Mouse (Mus musculus) limb, embryonic 10.5 days (tissue): ENCODE data around the gene Neurog2. TPM values are rescaled to one million over a fixed set of nuclear protein-coding genes. Genes with fewer than 3 reads are reported as not detected.
A peak's percentile ranks its signal among the peaks of the same experiment; 100 is the strongest.

Experiments
- DNase-seq: peaks from one replicate; pipeline ENCODE4 v3.0.0-alpha.2; 2017; ENCODE audit warnings: low spot score
- H3K27ac ChIP-seq: fragments of 300-500 bp; sonication (generic); 2 replicates; pipeline ENCODE4 v1.5.1; 2016; ENCODE audit warnings: mild to moderate bottlenecking
- H3K27me3 ChIP-seq: fragments of 300-500 bp; sonication (generic); 2 replicates; pipeline ENCODE4 v1.6.1; 2016; ENCODE audit warnings: low read depth, mild to moderate bottlenecking; ENCODE audit not compliant: poor library complexity, severe bottlenecking
- H3K36me3 ChIP-seq: fragments of 300-500 bp; sonication (generic); 2 replicates; pipeline ENCODE4 v1.6.1; 2016; ENCODE audit warnings: mild to moderate bottlenecking, moderate library complexity
- H3K4me1 ChIP-seq: fragments of 300-500 bp; sonication (generic); 2 replicates; pipeline ENCODE4 v1.6.1; 2016
- H3K4me3 ChIP-seq: fragments of 300-500 bp; sonication (generic); 2 replicates; pipeline ENCODE4 v1.5.1; 2016; ENCODE audit warnings: mild to moderate bottlenecking, moderate library complexity
- H3K9me3 ChIP-seq: fragments of 300-500 bp; sonication (generic); replicated peaks from 2 replicates; pipeline ENCODE4 v1.6.1; 2016; ENCODE audit warnings: mild to moderate bottlenecking
- WGBS: fragments of 180-500 bp; shearing (Covaris S2); methylation state at CpG from one replicate; pipeline ENCODE4 v1.1.7; 2016; 5-methylcytosine and 5-hydroxymethylcytosine counted together
- polyA plus RNA-seq: library from polyadenylated mRNA; unstranded; fragments of >200 nt; fragmentation: Nextera tagmentation; extraction: Ambion mirVana; gene quantifications from 2 replicates; pipeline ENCODE4 v1.2.1, GENCODE M21; 2016

The Neurog2 gene
- polyA plus RNA-seq, 1 experiment from 2014 or later: not detected

GRCm38 (mm10) chr3:127631582-127631981 lies 1.4 kb upstream of the Neurog2 start:
- Histone ChIP-seq H3K36me3 (no peaks in the 10 kb centered on the region), H3K4me3 (no peak overlapping the region), H3K9me3 (no peaks in the 10 kb centered on the region), H3K27ac (no peak overlapping the region), H3K27me3 (peaks cover 100% of the 10 kb centered on the region), H3K4me1 (peaks cover 35% of the 10 kb centered on the region)
- 3% methylated on average over 10 of the region's 10 CpGs for WGBS
- peak; percentile 39 for DNase-seq

- Histone ChIP-seq H3K4me3 (peak overlapping the region; percentile 49), H3K27me3 (peaks cover 100% of the 10 kb centered on the region), H3K27ac (no peak overlapping the region), H3K36me3 (no peaks in the 10 kb centered on the region), H3K9me3 (no peaks in the 10 kb centered on the region), H3K4me1 (peaks cover 34% of the 10 kb centered on the region)
- peak; percentile 77 for DNase-seq
- WGBS: 1% methylated on average over 32 of the region's 32 CpGs
Measured at GRCm38 (mm10) chr3:127632531-127632930, 404 bp upstream of the Neurog2 start.

- H3K9me3 ChIP-seq: no peaks in the 10 kb centered on the region
- WGBS: under 1% methylated on average over 53 of the region's 58 CpGs
- H3K4me1 ChIP-seq: peaks cover 24% of the 10 kb centered on the region
- H3K27ac ChIP-seq: no peak overlapping the region
- H3K4me3 ChIP-seq: peak overlapping the region; percentile 49
- H3K36me3 ChIP-seq: no peaks in the 10 kb centered on the region
- peak; percentile 91 for DNase-seq
- peaks cover 100% of the 10 kb centered on the region for H3K27me3 ChIP-seq
Measured at GRCm38 (mm10) chr3:127634101-127634983, 1.4 kb downstream of the Neurog2 start.

- DNase-seq: no peak
- Histone ChIP-seq H3K27ac (no peak overlapping the region), H3K4me3 (no peak overlapping the region), H3K9me3 (no peaks in the 10 kb centered on the region), H3K4me1 (peaks cover 27% of the 10 kb centered on the region), H3K27me3 (peaks cover 100% of the 10 kb centered on the region), H3K36me3 (no peaks in the 10 kb centered on the region)
- WGBS: 4% methylated on average over 3 of the region's 3 CpGs
Measured at GRCm38 (mm10) chr3:127634984-127635349, 2.0 kb downstream of the Neurog2 start.

- peak; percentile 77 for DNase-seq
- H3K4me3 ChIP-seq: peak overlapping the region; percentile 17
- WGBS: under 1% methylated on average over 36 of the region's 36 CpGs
- H3K27ac ChIP-seq: no peak overlapping the region
- H3K27me3 ChIP-seq: peaks cover 100% of the 10 kb centered on the region
- no peaks in the 10 kb centered on the region for H3K9me3 ChIP-seq
- no peaks in the 10 kb centered on the region for H3K36me3 ChIP-seq
- peaks cover 17% of the 10 kb centered on the region for H3K4me1 ChIP-seq
Measured at GRCm38 (mm10) chr3:127639875-127640761, 7.2 kb downstream of the Neurog2 start.

DNA sequence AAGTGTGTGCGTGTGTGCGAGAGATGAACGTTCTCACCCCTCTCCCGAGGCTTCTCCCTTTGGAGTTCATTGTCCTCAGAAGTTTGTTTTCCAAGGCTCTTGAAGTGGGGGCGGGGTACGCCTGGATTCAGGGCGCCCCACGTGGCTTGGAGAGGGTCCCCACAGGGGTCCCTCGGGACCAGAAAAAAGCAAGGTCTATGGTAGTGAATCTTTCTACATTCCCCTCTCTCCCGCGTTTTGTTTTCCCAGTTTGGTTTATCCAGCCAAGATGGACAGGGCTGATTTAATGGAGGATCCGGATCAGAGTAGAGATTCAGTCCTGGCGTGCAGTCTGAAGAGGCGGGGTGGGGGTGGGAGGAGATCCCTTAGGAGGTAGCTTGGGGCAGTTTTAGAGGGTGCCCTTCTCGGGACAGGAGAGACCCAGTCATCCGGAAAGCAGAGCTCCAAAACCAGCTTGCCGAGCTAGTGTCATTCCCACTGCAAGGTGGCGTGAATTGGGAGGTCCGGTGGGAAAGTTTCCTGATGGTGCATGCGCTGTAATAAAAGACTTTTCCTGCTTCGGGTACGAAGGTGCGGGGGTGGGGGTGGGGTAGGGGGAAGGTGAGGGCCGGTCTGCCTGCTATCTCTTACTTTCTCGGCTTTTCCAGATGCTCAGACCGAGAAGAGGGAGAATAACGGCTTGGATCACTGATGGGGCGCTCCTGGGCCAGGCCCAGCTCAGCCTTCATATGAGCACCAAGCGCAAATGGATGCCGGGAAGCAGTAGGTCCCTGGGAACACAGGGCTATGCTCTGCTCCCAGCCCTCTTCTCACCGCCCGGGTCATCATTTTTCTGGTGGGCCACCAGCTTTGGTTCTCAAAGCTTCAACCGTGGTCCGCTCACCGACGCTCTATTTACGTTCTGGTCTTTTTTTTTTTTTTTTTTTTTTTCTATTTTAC lies 8.1 kb downstream of the Neurog2 start:
- no peak overlapping the region for H3K27ac ChIP-seq
- peaks cover 17% of the 10 kb centered on the region for H3K4me1 ChIP-seq
- no peaks in the 10 kb centered on the region for H3K9me3 ChIP-seq
- WGBS: 2% methylated on average over 37 of the region's 37 CpGs
- peak; percentile 47 for DNase-seq
- H3K36me3 ChIP-seq: no peaks in the 10 kb centered on the region
- no peak overlapping the region; the same call in 1 of the 2 replicates for H3K4me3 ChIP-seq
- H3K27me3 ChIP-seq: peaks cover 100% of the 10 kb centered on the region

GRCm38 (mm10) chr3:127642211-127642610 lies 9.3 kb downstream of the Neurog2 start:
- peaks cover 24% of the 10 kb centered on the region for H3K4me1 ChIP-seq
- 7% methylated on average over 5 of the region's 5 CpGs for WGBS
- H3K27me3 ChIP-seq: peaks cover 100% of the 10 kb centered on the region
- no peak overlapping the region for H3K4me3 ChIP-seq
- no peaks in the 10 kb centered on the region for H3K9me3 ChIP-seq
- DNase-seq: no peak
- H3K36me3 ChIP-seq: no peaks in the 10 kb centered on the region
- H3K27ac ChIP-seq: no peak overlapping the region

DNA sequence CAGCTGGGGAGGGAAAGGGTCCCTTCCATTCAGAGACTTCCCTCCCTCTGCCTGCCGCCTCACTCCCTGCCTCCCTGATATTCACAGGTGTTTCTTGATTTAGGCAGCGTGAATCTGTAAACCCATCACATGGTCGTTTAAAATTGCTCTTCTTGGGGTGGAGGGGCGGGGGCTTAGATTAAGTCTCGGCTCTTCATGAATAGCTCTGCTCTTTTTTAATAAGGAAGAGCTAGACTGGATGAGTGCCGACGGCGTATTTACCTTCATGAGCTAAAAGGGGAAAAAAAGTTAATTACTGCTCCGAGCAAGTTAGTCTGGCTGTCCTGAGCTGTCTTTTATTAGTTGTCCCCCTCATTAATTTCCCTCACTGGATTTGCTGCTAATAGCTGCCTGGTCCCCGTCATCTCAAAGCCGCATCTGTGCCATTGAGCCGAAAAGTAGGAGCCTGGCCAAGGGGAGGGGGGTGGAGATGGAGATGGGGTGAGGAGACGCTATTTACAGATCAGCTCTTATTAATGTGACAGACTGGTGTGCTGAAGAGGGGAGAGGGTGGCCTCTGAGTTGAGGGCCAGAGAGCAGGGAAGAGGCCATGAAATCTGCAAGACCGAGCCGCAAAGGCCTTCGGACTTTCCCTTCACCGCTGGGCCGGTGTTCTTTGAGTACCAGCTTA lies 13.4 kb downstream of the Neurog2 start:
- DNase-seq: no peak
- Histone ChIP-seq H3K4me1 (peaks cover 7% of the 10 kb centered on the region), H3K9me3 (no peaks in the 10 kb centered on the region), H3K36me3 (no peaks in the 10 kb centered on the region), H3K27ac (no peak overlapping the region), H3K4me3 (no peak overlapping the region), H3K27me3 (peaks cover 71% of the 10 kb centered on the region)
- 45% methylated on average over 18 of the region's 18 CpGs for WGBS

GRCm38 (mm10) chr3:127651742-127652653 lies 19.1 kb downstream of the Neurog2 start:
- no peak for DNase-seq
- H3K27me3 ChIP-seq: peaks cover 14% of the 10 kb centered on the region
- WGBS: 64% methylated on average over 7 of the region's 7 CpGs

GRCm38 (mm10) chr3:127660712-127661111 lies 27.8 kb downstream of the Neurog2 start:
- Histone ChIP-seq H3K27me3 (0 out of 2 replicates have a peak, but pooled peaks cover 3% of the 10 kb centered on the region), H3K27ac (no peak overlapping the region), H3K4me3 (no peak overlapping the region), H3K36me3 (no peaks in the 10 kb centered on the region), H3K9me3 (no peaks in the 10 kb centered on the region), H3K4me1 (no peaks in the 10 kb centered on the region)
- no peak for DNase-seq
- WGBS: 80% methylated on average over 7 of the region's 7 CpGs

More at GRCm38 (mm10) chr3:127651742-127652653, 19.1 kb downstream of the Neurog2 start:
- no peaks in the 10 kb centered on the region for H3K9me3 ChIP-seq
- H3K27ac ChIP-seq: no peak overlapping the region
- H3K4me1 ChIP-seq: no peaks in the 10 kb centered on the region
- no peak overlapping the region for H3K4me3 ChIP-seq
- no peaks in the 10 kb centered on the region for H3K36me3 ChIP-seq
